20 mouse cellular contexts compared by ENCODE assay signal in the genomic region with DNA sequence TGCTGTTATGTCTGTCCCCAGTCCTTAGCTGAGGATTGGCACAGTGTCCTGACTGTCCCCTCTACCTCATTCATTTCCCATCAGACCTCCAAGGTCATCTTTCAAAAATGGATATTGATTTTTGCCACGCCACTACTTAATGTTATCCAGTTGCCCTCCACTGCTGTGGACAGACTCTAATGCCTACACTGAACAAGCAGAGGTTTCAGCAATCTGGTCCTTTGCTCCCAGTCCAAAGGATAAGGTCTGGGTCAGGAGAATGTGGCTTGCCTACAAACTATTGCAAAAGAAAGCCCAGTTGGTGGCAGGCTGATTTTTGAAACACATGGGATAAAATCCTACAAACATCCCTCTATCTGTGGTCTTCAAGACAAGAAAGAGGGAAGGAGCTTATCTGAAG.
DNase-seq lines count a peak whose midpoint lies in the region; ATAC-seq and TF ChIP-seq lines count a peak whose summit lies in the region.
"Had no signal": no experiment of that assay in that cellular context is flagged by ENCODE, and none has a peak within 500 bp of the region (broad histone marks: within the 10 kb centered on the region; RNA-seq: fewer than 3 reads in every experiment).

No protein-coding gene starts in this region.

- H3K27me3 ChIP-seq in liver, adult 2 months (ENCODE audit: control insufficient read depth, insufficient read depth, low read length), result no peaks in the 10 kb centered on the region
- H3K27me3 ChIP-seq in liver, embryonic 14.5 days (ENCODE audit: control insufficient read depth, insufficient read depth, low read length), result no peaks in the 10 kb centered on the region
- H3K27me3 ChIP-seq in liver, embryonic 12.5 days (replicated peaks), result no peaks in the 10 kb centered on the region
- no peaks in the 10 kb centered on the region for H3K27me3 ChIP-seq in liver, embryonic 15.5 days
- no peaks in the 10 kb centered on the region for H3K27me3 ChIP-seq in liver, embryonic 16.5 days (ENCODE audit: control insufficient read depth, insufficient read depth, low read depth, low read length)
- H3K27me3 ChIP-seq: embryonic facial prominence, embryonic 12.5 days; forebrain, embryonic 13.5 days; forebrain, embryonic 15.5 days had no signal

- ATAC-seq in liver, embryonic 14.5 days (ENCODE audit: insufficient read depth), result peak; percentile 52
- ATAC-seq in liver, embryonic 12.5 days, result no peak
- peak; percentile 66; the same call in 1 of the 2 replicates for ATAC-seq in liver, embryonic 15.5 days (ENCODE audit: insufficient read depth)
- ATAC-seq in liver, embryonic 16.5 days (ENCODE audit: low read depth), result peak; percentile 92
- ATAC-seq: forebrain, embryonic 13.5 days; forebrain, embryonic 15.5 days; forebrain, postnatal 0 days had no signal

- peak; percentile 96 for DNase-seq in liver, adult 2 months (ENCODE audit: extremely low read depth, low read depth, low spot score)
- DNase-seq in liver, result no peak
- peak in 2 of 3 experiments; percentile 6 to 23 for DNase-seq in liver, embryonic 14.5 days (ENCODE audit: low read depth in 3 of 3, low spot score in 3 of 3)
- DNase-seq in urinary bladder, adult 18-20 months (ENCODE audit: low spot score in 2 of 2), result no peak
- no peak for DNase-seq in cerebellum, postnatal 36 days
- DNase-seq: adrenal gland, adult 2 months; adrenal gland, postnatal 14 days; cerebellum, adult 11 months; cerebellum, adult 18-20 months; cerebellum, adult 8-10 months; cerebellum, adult 9-11 months; cerebellum, postnatal 14 days; forebrain, postnatal 0 days had no signal

- WGBS in liver, adult 2 months, result 12% methylated on average over 1 of the region's 1 CpGs
- 34% methylated on average over 1 of the region's 1 CpGs for WGBS in liver, embryonic 14.5 days (ENCODE audit: insufficient replicate concordance)
- WGBS in liver, embryonic 12.5 days (ENCODE audit: insufficient replicate concordance), result 43% methylated on average over 1 of the region's 1 CpGs
- WGBS in liver, embryonic 15.5 days (ENCODE audit: insufficient replicate concordance), result 34% methylated on average over 1 of the region's 1 CpGs
- WGBS in liver, embryonic 16.5 days (ENCODE audit: insufficient replicate concordance), result 38% methylated on average over 1 of the region's 1 CpGs

- TF ChIP-seq CTCF in liver, adult 2 months (IDR thresholded peaks at IDR 0.05; ENCODE audit: low read depth, low read length), result no peak
- TF ChIP-seq CTCF in liver, embryonic 14.5 days (IDR thresholded peaks at IDR 0.05; ENCODE audit: low read depth), result no peak

- peaks cover 5% of the 10 kb centered on the region; the same call in 1 of the 2 replicates for H3K4me1 ChIP-seq in liver, adult 2 months (ENCODE audit: control insufficient read depth, insufficient read depth, low read length)
- 0 out of 4 replicates have a peak, but pooled peaks cover 0 to 2% of the 10 kb centered on the region in 2 experiments for H3K4me1 ChIP-seq in liver, embryonic 14.5 days (replicated peaks; ENCODE audit: control insufficient read depth in 2 of 2, insufficient read depth in 2 of 2, low read length in 1 of 2)
- H3K4me1 ChIP-seq in liver, embryonic 12.5 days, result no peaks in the 10 kb centered on the region
- no peaks in the 10 kb centered on the region for H3K4me1 ChIP-seq in liver, embryonic 15.5 days (replicated peaks)
- H3K4me1 ChIP-seq in liver, embryonic 16.5 days (ENCODE audit: control insufficient read depth, low read depth, low read length), result no peaks in the 10 kb centered on the region
- H3K4me1 ChIP-seq: forebrain, embryonic 13.5 days; forebrain, embryonic 15.5 days had no signal

- no peak overlapping the region for H3K4me3 ChIP-seq in liver, adult 2 months (ENCODE audit: insufficient read depth, low read depth, low read length)
- H3K4me3 ChIP-seq in liver, embryonic 14.5 days (ENCODE audit: insufficient read depth in 1 of 2, low read depth in 2 of 2, low read length in 2 of 2), result no peak overlapping the region
- H3K4me3 ChIP-seq in liver, embryonic 12.5 days, result no peak overlapping the region
- H3K4me3 ChIP-seq in liver, embryonic 15.5 days (replicated peaks), result no peak overlapping the region
- no peak overlapping the region for H3K4me3 ChIP-seq in liver, embryonic 16.5 days (ENCODE audit: low read depth, low read length)
- H3K4me3 ChIP-seq: embryonic facial prominence, embryonic 10.5 days; embryonic facial prominence, embryonic 12.5 days; forebrain, embryonic 13.5 days; forebrain, embryonic 15.5 days had no signal

- H3K4me2 ChIP-seq in liver, embryonic 14.5 days (ENCODE audit: low read depth), result no peak overlapping the region
- no peak overlapping the region for H3K4me2 ChIP-seq in liver, embryonic 12.5 days
- H3K4me2 ChIP-seq in liver, embryonic 15.5 days, result no peak overlapping the region
- no peak overlapping the region for H3K4me2 ChIP-seq in liver, embryonic 16.5 days (ENCODE audit: low read depth, low read length)
- H3K4me2 ChIP-seq: embryonic facial prominence, embryonic 12.5 days; forebrain, embryonic 13.5 days; forebrain, embryonic 15.5 days had no signal

- no peak for TF ChIP-seq EP300 in liver, embryonic 14.5 days (IDR thresholded peaks at IDR 0.05; ENCODE audit: low read depth)

- no peaks in the 10 kb centered on the region for H3K9me3 ChIP-seq in liver, embryonic 14.5 days (ENCODE audit: control insufficient read depth, low read length)
- H3K9me3 ChIP-seq in liver, embryonic 12.5 days (replicated peaks), result no peaks in the 10 kb centered on the region
- H3K9me3 ChIP-seq in liver, embryonic 15.5 days (replicated peaks), result no peaks in the 10 kb centered on the region
- no peaks in the 10 kb centered on the region for H3K9me3 ChIP-seq in liver, embryonic 16.5 days (replicated peaks; ENCODE audit: control insufficient read depth, low read length)
- H3K9me3 ChIP-seq: embryonic facial prominence, embryonic 10.5 days; embryonic facial prominence, embryonic 12.5 days; forebrain, embryonic 13.5 days; forebrain, embryonic 15.5 days had no signal

- no peak for TF ChIP-seq POLR2A in liver, adult 2 months (IDR thresholded peaks at IDR 0.05; ENCODE audit: extremely low read depth, insufficient read depth, low read length)

- H3K9ac ChIP-seq in liver, adult 2 months (ENCODE audit: low read depth, low read length), result no peak overlapping the region
- no peak overlapping the region for H3K9ac ChIP-seq in liver, embryonic 14.5 days (replicated peaks)
- no peak overlapping the region for H3K9ac ChIP-seq in liver, embryonic 12.5 days
- no peak overlapping the region for H3K9ac ChIP-seq in liver, embryonic 15.5 days
- H3K9ac ChIP-seq in liver, embryonic 16.5 days (ENCODE audit: low read depth, low read length), result no peak overlapping the region
- H3K9ac ChIP-seq: embryonic facial prominence, embryonic 12.5 days; forebrain, embryonic 13.5 days; forebrain, embryonic 15.5 days; forebrain, postnatal 0 days had no signal

- peak overlapping the region; percentile 34 for H3K27ac ChIP-seq in liver, adult 2 months (replicated peaks; ENCODE audit: insufficient read depth, low read depth, low read length)
- H3K27ac ChIP-seq in liver, embryonic 14.5 days, result no peak overlapping the region
- H3K27ac ChIP-seq in liver, embryonic 12.5 days, result no peak overlapping the region
- H3K27ac ChIP-seq in liver, embryonic 15.5 days (replicated peaks), result no peak overlapping the region
- H3K27ac ChIP-seq in liver, embryonic 16.5 days (ENCODE audit: low read length), result no peak overlapping the region
- H3K27ac ChIP-seq: embryonic facial prominence, embryonic 10.5 days; embryonic facial prominence, embryonic 12.5 days; forebrain, embryonic 13.5 days; forebrain, embryonic 15.5 days had no signal

- H3K79me2 ChIP-seq in liver, adult 2 months (ENCODE audit: control insufficient read depth, insufficient read depth, low read length), result no peaks in the 10 kb centered on the region

- H3K36me3 ChIP-seq in liver, adult 2 months (ENCODE audit: control insufficient read depth, insufficient read depth, low read length), result no peaks in the 10 kb centered on the region
- no peaks in the 10 kb centered on the region for H3K36me3 ChIP-seq in liver, embryonic 14.5 days (replicated peaks; ENCODE audit: control insufficient read depth, insufficient read depth, low read depth)
- no peaks in the 10 kb centered on the region for H3K36me3 ChIP-seq in liver, embryonic 12.5 days
- H3K36me3 ChIP-seq in liver, embryonic 15.5 days (replicated peaks), result no peaks in the 10 kb centered on the region
- no peaks in the 10 kb centered on the region for H3K36me3 ChIP-seq in liver, embryonic 16.5 days (ENCODE audit: control insufficient read depth, insufficient read depth)
- H3K36me3 ChIP-seq: embryonic facial prominence, embryonic 10.5 days; embryonic facial prominence, embryonic 12.5 days; forebrain, embryonic 15.5 days had no signal

Comparison
In these comparisons a context has a peak if more than half of its experiments do, and no peak if none do; other contexts are left out.
1. DNase-seq: peak in liver, adult 2 months (single experiment) and liver, embryonic 14.5 days (2 of 3); none in liver (single experiment), urinary bladder, adult 18-20 months (0 of 2) and cerebellum, postnatal 36 days (0 of 2).